Mouse (Mus musculus) erythroblast, embryonic 14.5 days (primary cell): ENCODE data around the gene Prkca.

ENCODE experiments used
- GATA1 ChIP-seq: IDR thresholded peaks from 2 replicates; pipeline ENCODE4 v1.6.1; 2012; ENCODE audit warnings: low read length, inconsistent platforms, mixed read lengths
- TAL1 ChIP-seq: IDR thresholded peaks from 3 replicates; pipeline ENCODE4 v1.6.1; 2012; ENCODE audit warnings: low read length, inconsistent platforms, mixed read lengths

DNA sequence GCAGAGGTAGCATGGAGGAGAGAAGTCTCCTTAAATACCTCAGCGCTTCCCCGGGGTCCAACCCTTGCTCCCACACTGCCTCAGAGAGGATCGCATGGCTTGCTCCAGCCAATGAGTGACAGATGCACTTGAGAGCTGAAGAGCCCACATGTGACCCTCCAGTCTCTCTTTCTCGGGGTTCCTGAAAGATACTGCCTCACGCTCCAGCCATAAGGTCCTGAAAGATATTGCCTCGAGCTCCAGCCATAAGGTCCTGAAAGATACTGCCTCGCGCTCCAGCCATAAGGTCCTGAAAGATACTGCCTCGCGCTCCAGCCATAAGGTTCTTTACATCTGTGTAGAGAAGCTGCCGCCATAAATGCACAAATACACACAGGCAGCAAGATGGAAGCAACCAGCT is 24.6 kb downstream of the Prkca start:
- TF ChIP-seq GATA1 (no peak), TAL1 (no peak)
